Mouse (Mus musculus): Measurements from ENCODE around the gene Pja2.
"Not testable (repeated sequence)": the region's sequence is repeated elsewhere in the genome, so short reads cannot be mapped to it uniquely, and the experiment has no call there.

The Pja2 gene

DNA sequence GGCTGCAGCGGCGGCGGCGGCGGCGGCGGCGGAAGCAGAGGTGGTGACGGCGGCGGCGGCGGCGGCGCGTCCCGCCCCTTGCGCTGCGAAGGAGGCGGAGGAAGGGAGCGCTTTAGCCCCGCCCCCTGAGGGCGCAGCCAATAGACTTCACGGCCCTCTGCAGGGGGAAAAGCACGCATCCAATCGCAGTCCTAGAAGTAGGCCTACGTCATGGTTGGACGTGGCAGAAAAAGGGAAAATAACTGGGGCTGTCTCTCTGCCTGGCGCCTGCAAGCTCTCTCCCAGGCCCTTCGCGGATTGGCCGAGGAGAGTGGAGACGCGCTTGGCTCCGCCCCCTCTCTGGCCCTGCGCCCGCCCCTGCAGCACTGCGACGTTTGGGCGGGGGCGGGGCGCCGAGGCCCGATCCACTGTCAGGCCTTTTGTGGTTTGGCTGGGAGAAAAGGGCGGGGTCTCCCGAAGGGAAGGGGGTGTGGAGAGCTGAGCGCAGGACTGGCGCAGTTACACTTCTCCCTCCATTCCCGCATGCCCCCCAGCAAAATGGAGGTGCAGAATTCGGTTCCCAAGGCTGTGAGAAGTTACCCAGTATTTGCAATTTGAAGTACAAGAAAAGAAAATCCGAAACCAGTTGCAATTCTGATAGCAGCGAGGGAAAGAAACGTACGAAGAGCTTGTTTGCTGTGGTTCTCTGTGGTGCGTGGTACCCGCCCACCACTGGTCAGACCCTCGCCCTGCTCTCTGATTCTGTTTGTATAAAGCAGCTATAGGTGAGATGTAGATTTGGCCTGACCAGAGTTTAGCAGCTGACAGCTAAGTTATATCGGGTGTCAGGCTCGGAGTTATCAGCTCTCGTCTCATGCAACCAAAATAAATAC lies at the start of gene Pja2:
Gene Pja2, minus strand, starts transcription at position 19 of the 872 bp plus-strand sequence.
- DNase-seq (ENCODE audit: low read depth): peak; percentile 95

DNA sequence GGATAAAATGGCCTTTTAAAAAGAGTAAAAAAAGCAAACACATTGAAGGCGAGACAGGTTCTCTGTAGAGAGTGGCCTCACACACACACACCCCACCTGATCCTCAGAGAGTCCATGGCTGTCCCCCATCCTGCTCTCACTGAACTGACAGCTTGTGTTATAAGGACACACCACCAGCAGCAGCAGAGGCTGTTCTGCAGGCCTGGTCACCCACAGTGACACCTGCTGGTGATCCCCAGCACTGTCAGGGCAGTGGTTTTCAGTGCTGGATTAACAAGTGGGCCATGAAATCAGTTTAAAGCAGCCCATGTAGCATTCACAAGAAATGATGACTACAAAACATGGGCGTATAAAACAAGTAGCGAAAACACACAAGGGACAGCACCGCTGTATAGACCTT lies 43.6 kb upstream of the Pja2 start:
- peak; percentile 17 for DNase-seq (ENCODE audit: low read depth)

DNA sequence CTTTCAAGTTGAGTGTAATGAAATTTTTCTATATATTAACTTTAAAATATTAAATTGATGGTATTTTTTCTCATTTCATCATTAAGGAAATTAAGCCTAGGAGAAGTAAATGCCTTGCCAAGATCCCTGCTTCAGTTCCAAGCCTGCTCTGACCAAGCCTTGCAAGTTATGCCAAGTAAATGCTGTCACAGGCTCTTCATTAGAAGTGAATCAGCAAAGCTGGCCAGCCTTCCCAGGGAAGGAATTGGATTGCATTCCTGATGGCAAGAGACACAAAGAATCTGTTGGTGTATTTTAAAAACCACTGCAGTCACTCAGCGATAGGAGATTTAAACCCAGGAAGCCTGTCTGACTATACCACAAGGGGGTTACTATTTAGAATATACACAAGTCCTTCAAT lies 32.0 kb upstream of the Pja2 start:
- DNase-seq (ENCODE audit: low read depth): no peak

DNA sequence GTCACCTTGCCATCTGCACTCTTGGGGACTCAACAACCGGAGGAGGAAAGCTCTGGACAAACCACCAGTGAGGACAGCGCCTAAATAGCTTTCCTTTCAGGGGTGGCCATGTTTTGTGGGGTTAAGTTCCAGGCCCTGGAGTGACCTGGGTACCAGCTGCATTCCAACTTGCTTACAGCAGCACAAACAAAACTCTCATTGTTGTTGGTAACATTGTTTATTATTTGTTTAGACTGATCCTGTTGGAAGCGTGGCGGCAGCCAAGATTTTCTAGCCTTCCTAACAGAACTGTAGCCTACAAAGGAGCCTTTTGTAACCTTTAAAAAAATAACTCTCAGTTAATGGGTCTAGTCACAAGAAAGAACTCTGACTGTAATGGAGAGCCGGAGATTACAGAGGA lies 30.9 kb upstream of the Pja2 start:
- DNase-seq (ENCODE audit: low read depth): no peak

DNA sequence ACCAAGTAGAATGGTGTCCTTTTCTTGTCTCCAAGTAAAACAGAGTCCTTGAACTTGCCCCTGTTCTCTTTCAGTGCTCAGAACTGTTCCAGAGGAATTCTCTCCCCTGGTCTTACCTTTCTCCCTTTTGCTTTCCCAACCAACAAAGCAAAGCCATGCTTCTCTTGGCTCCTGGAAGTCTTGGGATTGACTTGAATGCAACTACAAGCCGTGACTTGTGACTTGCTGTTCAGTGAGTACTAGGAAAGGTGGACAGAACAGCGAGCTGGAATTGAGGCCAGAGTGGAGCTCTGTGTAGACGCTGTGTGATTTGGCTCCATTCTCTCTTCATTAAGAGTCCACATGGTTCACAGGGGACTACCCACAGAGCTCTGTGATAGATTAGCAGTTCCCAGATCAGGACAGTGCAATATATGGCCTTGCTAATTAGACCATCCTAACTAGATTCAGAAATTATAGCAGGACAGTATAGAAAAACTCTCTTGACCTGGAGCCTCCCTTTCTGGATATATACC lies 30.3 kb upstream of the Pja2 start:
- DNase-seq (ENCODE audit: low read depth): no peak

DNA sequence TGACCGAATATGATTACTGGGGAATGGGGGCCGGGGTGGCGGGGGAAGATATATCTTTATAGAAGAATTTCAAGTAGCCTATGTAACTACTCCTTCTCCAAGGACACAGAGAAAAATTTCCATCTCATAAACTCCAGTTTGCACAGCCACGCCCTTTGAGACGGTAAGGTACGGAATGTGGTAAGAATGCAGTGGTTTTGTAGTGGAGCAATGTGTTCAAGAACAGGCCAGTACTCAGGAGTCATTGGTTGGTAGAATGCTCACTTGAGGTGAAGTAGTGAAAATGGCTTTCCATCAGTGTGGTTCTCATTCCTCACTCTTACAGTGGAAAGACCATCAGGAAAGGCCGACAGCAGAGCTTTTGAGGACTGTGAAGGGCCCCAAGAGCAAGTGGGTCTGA lies 22.2 kb upstream of the Pja2 start:
- DNase-seq (ENCODE audit: low read depth): no peak

DNA sequence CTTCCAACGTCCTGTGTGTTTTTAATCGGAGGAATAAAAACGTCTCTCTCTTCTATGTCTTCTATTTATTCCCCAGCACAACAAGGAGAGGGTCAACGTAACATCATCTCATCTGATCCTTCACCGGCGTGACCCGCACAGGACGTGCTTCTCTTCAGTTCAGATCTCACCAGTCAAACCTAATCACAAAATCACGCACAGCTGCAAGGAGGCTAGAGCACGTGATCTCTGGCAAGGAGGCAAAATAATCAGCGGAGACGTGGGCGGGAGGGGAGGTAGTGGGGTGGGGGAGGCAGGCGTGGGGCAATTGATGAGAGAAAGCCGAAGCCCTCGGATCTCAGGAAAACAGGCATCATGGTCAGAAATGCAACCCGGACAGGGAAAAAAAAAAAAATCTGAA lies 14.4 kb upstream of the Pja2 start:
- DNase-seq (ENCODE audit: low read depth): no peak

DNA sequence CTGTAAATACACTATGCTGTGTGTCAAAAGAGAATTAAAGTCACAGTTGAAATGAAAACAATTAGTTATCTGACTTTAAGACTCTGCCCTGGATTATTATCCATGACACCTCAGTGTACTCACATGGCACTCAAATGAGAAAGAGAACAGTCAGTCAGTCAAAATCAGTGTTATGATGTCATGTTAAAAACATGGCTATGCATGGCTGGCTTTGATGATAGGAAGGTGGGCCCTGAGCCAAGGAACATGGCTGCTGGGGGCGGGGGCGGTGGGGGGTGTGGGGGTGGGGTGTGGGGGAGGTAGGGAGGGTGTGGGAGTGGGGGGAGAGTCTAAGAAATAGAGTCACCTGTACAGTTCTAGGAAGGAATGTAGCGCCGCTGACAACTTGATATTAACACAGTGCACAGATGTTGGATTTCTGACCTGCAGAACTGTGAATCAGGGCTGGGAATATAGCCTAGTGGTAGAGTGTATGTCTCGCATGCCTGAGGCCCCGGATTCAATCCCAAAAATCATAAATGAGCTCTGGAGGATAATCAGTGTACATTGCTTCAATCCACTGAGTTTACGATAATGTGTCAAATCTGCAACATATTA lies 13.0 kb upstream of the Pja2 start:
- DNase-seq (ENCODE audit: low read depth): no peak

DNA sequence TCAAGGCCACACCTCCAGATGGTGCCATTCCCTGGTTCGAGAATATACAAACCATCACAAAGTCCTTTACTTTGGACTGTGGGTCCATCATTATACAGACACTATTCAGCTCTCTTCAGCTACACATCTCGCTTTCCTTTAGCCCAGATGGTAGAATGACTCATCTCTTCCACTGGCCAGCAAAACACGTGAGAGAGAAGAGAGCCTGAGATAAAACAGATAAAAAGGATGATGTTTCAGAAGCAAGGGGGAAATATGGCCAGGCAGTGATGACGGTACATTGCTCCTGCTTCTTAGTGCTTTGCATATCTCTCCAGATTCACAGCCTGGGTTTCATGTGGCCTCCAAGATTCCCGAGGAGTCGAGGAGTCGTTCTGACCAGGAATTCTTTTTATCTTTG lies 10.0 kb upstream of the Pja2 start:
- DNase-seq (ENCODE audit: low read depth): no peak

DNA sequence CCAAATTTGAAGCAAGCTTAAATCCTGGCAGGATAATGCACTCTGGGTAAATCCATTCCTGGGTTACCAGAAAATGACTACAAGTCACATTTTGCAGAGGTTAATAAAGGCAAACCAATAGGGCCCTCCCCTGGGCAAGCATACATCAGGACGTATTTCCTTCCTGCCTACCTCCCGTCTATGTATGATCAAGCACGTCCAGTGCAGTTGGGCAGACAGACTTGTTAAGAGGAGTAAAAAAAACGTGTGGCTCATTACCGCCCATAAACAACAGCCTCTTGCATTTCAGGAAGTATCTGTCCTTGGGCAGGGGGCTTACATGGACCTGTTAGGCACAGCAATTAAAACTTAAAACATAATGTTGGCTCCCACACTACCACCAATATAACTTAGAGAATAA lies 8.0 kb upstream of the Pja2 start:
- no peak for DNase-seq (ENCODE audit: low read depth)

DNA sequence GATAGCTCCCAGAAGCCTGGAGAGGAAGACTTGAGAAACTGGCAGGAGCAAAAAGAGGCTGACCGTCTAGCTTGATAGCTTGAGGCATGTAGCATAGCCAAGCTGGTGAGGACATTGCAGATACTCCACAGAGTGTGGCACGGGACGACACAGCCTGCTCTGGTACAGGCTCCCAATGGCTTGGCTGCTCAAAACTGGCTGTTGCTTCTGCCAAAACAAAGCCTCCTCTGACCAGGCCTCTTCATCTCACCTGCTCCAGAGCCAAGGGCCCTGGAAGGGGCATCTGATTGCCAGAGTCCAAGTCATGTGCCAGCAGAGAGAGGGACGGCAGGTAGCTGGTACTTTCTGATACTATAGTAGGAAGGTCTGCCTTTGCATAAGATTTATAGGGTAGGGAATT lies 5.5 kb upstream of the Pja2 start:
- no peak for DNase-seq (ENCODE audit: low read depth)

DNA sequence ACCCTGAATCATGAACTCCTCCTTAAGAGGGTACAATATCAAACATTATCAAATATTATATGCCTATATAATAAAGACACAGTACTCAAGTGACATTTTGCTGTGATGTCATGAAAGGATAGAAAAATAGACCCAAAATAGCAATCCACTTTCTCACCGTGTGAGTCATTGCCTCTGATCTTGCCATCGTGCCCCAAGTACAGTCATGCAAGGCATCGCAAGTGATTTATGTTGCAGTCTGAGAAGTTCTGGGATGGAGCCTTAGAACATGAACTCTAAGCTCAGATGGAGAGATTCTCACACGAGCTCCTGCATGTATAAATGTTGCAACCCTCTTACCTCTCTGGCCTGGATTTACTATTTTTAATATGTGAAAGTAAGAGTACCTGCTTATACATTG lies 2.2 kb upstream of the Pja2 start:
- DNase-seq (ENCODE audit: low read depth): no peak

DNA sequence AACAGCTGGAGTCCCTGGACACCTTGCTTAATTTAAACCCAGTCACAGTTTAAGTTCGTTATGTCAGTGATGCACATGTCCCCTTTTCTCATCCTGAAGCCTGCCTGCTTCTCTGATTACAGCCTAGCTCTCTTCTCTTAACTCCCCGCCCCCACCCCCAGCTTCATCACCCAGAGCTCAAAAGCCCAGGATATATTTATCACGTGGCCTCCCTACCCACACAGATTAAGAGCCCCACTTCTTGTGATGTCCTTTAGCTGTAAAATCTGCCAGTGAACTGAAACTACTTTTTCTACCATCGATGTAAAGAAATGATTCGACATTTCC lies 1.0 kb upstream of the Pja2 start:
- no peak for DNase-seq (ENCODE audit: low read depth)

DNA sequence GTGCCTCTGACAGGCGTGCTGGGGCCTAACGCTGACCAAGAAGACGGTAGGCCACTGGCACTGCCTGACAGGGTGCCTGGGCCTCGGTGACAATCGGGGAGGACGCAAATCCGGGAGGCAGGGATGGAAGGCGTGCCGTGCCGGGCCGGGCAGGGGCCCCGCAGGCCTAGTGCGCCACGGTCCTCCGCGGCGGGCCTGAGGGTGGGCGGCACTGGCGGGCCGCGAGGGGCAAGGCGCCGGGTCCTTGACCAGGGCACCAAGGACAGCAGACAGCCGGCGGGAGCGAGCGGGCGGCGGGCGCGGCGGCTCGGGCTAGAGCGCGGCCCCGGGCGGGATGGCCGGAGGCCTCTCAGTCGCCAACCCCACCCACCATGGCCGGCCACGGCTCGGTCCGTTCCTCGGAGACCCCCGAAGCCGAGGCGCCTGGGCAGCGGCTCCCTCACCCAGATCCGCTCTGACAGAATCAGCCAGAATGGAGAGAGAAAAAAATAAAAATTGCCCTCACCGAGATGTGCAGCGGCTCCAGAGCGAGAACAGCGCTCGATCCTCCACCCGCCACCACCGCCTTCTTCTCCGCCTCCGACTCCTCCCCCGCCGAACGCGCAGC lies 322 bp downstream of the Pja2 start:
- no peak for DNase-seq (ENCODE audit: low read depth)

DNA sequence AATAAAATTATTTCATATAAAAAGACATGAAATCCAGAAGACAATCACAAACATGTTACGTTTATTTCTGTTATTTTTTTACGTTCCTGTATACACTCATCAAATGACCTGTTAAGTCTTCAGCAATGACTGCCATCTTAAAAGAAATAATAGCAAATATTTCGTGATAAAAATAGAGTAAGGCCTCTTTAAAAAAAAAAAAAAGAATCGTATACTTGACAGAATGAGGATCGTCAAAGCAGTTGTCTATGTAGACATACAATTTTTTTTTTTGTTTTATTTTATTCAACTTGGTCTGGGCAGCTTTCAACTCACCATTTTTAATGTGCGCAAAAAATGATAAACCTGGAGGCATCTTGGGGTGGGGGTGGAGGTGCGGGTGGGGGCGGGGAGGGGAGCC lies 831 bp downstream of the Pja2 start:
- no peak for DNase-seq (ENCODE audit: low read depth)

DNA sequence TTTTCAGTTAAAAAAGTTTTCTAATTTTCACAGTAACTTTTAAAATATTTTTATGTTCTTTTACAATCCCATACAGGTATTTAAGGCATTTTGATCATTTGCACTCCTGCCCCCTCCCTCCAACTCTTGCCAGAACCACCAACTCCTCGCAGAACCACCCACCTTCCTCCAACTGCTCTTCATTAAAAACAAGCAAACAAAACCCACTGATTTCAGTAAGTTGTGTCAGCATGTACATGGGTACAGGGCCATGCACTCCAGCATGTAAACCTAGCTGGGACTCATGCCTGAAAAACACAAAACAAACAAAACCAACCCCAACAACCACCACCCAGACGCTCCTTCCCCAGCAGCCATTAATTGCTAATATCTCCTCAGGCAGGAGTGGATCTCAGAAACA lies 7.2 kb downstream of the Pja2 start:
- DNase-seq (ENCODE audit: low read depth): no peak

DNA sequence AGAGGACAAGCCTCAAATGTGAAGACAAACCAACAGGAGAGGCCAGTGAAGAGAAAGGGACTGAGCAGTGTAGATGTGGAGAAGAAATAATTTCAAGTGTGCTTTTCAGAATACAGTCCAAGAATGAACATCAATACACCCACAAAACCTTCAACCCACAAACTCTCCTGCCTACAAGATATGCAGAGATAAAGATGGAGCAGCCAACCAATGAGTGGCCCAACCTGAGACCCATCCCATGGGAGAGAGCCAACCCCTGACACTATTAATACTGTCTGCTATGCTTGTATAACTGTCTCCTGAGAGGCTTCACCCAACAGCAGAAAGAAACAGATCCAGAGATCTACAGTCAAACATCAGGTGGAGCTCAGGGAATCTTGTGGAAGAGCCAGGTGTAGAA lies 16.3 kb downstream of the Pja2 start:
- no peak for DNase-seq (ENCODE audit: low read depth)

DNA sequence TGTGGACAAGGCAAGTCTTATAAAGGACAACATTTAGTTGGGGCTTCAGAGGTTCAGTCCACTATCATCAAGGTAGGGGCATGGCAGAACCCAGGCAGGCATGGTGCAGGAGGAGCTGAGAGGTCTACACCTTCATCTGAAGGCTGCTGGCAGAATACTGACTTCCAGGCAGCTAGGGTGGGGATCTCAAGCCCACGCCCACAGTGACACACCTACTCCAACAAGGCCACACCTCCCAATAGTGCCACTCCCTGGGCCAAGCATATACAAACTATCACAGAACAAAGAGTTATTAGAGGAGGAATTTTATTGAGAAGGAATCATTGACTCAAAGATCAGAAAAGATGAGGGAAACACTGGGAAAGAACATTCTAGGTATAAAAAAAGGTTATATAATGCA lies 17.2 kb downstream of the Pja2 start:
- DNase-seq (ENCODE audit: low read depth): not testable (repeated sequence)

DNA sequence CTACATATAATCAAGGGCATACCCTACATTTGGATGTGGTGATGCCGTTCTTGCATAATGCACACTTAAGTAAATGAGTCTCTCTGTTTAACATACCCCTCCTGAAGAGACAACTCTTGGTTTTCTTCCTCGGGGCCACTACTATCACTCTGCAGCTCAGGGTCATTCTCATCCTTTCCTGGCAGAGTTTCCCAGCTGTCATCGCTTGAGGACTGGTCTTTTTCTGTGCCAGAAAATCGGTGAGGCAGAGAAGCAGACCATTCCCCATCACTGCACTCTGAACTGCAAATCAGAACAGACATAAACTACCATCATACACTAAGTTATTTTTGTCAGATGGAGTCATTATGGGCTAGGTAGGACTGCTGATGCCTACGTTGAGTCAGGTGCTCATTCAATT lies 34.1 kb downstream of the Pja2 start:
- no peak for DNase-seq (ENCODE audit: low read depth)

DNA sequence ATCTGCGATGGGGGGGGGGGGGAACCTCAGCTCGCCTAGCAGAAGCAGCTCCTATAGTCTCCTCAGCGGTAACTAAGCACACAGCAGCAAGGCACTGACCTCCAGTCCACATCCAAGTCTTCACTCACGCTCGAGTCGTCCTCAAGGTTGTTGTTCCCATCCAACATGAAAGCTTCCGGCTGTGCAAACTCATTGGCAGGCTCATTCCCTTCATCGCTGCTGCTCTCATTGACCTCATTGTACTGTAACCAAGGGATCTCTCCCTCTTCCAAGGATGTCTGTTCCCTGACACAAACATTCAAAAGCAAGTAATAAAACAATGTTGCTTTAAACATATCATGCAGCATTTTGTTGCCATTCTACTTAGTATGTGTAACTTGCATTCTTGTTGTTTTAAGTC lies 39.0 kb downstream of the Pja2 start:
- DNase-seq (ENCODE audit: low read depth): no peak

DNA sequence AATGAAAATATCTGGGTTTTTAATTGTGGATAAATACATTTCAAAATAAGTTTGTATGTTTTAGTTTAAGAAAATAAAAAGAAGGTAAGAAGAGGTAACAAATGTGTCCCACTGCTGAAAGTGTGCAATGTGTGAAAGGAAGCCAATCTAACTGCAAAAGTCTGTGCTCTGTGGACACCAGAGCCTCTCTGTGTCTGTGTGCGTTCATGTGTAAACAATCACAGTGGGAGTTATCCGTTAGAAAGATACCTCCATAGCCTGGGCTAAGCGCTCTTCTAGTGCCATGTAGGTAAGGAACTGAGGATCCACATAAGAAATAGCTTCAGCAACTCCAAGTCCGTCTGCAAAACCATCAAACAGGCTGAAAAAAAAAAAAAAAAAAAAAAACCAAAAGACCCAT lies 42.0 kb downstream of the Pja2 start:
- DNase-seq (ENCODE audit: low read depth): no peak

DNA sequence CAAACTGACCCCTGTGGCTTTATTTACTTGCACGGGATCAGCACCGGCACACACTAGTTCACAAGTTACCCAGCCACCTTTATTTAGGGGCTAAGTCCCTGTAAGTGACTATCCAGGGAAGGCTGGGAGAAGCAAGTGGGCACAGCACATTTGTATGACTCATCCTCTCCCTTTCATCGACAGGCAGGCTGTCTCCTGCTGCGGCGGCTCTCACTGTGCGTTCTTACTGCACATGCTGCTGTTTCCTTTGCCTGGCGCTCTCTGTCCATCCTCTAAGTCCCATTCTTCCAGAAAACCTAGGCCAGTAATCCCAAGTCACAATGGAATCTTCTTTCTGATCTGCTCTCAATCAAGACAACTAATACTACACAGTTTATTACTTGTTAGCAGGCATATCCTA lies 43.7 kb downstream of the Pja2 start:
- DNase-seq (ENCODE audit: low read depth): no peak

DNA sequence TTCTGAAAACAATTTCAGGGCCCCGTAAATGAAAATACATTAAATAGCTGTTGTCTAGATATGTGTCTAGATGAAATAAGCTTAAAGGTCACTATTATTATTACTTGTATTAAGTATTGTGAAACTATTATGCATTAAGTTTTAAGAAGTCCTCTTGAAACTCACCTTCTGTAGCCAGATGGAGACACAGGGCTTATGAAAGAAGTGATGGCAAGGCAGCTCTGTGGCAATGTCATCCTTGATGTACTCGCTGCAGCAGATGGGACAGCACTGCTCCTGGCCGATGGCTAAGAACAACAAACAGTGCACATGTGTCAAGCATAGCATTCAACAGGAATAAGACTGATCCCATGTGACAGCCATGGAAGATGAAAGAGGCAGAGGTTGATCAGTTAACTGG lies 44.9 kb downstream of the Pja2 start:
- DNase-seq (ENCODE audit: low read depth): no peak

Data from c-Kit-positive CD71-positive TER-119-negative erythroid progenitor cells, embryonic 14.5 days (primary cell).